Mouse (Mus musculus) intestine, postnatal 0 days (tissue): Measurements from ENCODE around the gene Il1r1. TPM values are rescaled to one million over a fixed set of nuclear protein-coding genes. Genes with fewer than 3 reads are reported as not detected.

Source experiments
- ATAC-seq: fragments of 200-750 bp; cut with Nextera tagmentation; 2 replicates; pipeline ENCODE4 v1.8.0; 2017; ENCODE audit warnings: mild to moderate bottlenecking, moderate TSS enrichment, moderate library complexity
- H3K27ac ChIP-seq: fragments of 300-500 bp; sonication (generic); 2 replicates; pipeline ENCODE4 v1.5.1; 2014; ENCODE audit warnings: mild to moderate bottlenecking, low read depth, low read length, moderate library complexity
- H3K27me3 ChIP-seq: fragments of 300-500 bp; sonication (generic); replicated peaks from 2 replicates; pipeline ENCODE4 v1.6.1; 2014; ENCODE audit warnings: low read length, mixed read lengths; ENCODE audit not compliant: control insufficient read depth, insufficient read depth
- H3K36me3 ChIP-seq: fragments of 300-500 bp; sonication (generic); 2 replicates; pipeline ENCODE4 v1.6.1; 2014; ENCODE audit warnings: mild to moderate bottlenecking, moderate library complexity; ENCODE audit not compliant: control insufficient read depth, insufficient read depth
- H3K4me1 ChIP-seq: fragments of 300-500 bp; sonication (generic); replicated peaks from 2 replicates; pipeline ENCODE4 v1.6.1; 2014; ENCODE audit warnings: antibody characterized with exemption, low read length, mixed read lengths; ENCODE audit not compliant: control insufficient read depth, insufficient read depth
- H3K4me2 ChIP-seq: fragments of 300-500 bp; sonication (generic); replicated peaks from 2 replicates; pipeline ENCODE4 v1.6.1; 2014; ENCODE audit warnings: low read depth, mild to moderate bottlenecking, moderate library complexity
- H3K4me3 ChIP-seq: fragments of 300-500 bp; sonication (generic); 2 replicates; pipeline ENCODE4 v1.5.1; 2014; ENCODE audit warnings: low read depth, low read length
- H3K9ac ChIP-seq: fragments of 300-500 bp; sonication (generic); 2 replicates; pipeline ENCODE4 v1.6.1; 2014; ENCODE audit warnings: mild to moderate bottlenecking, low read depth, low read length
- H3K9me3 ChIP-seq: fragments of 300-500 bp; sonication (generic); 2 replicates; pipeline ENCODE4 v1.6.1; 2016; ENCODE audit warnings: mixed run types; ENCODE audit not compliant: control insufficient read depth
- CTCF ChIP-seq: sonication (generic); IDR thresholded peaks from 2 replicates; pipeline ENCODE4 v1.5.1; 2016; ENCODE audit warnings: low read depth, mild to moderate bottlenecking, control low read depth, antibody characterized with exemption, moderate library complexity
- WGBS: fragments of 180-500 bp; shearing (Covaris S2); extraction: QIAGEN DNeasy Blood & Tissue Kit; methylation state at CpG from one replicate; pipeline ENCODE4 v1.1.7; 2014; 5-methylcytosine and 5-hydroxymethylcytosine counted together
- polyA plus RNA-seq: library from polyadenylated mRNA; unstranded; fragments of >200 nt; fragmentation: Nextera tagmentation; extraction: Ambion mirVana; gene quantifications from 2 replicates; pipeline ENCODE4 v1.2.1, GENCODE M21; 2015

The Il1r1 gene
- polyA plus RNA-seq, 1 experiment from 2014 or later = 5.9 TPM

- H3K27me3 ChIP-seq = no peaks in the 10 kb centered on the region
- no peaks in the 10 kb centered on the region for H3K9me3 ChIP-seq
- no peak overlapping the region for H3K27ac ChIP-seq
- no peak for TF ChIP-seq CTCF
- ATAC-seq = no peak
- H3K36me3 ChIP-seq = no peaks in the 10 kb centered on the region
- WGBS = 59% methylated on average over 4 of the region's 4 CpGs
- H3K4me1 ChIP-seq = no peaks in the 10 kb centered on the region
- H3K4me2 ChIP-seq = no peak overlapping the region
- no peak overlapping the region for H3K9ac ChIP-seq
- H3K4me3 ChIP-seq = no peak overlapping the region
Measured at GRCm38 (mm10) chr1:40277944-40278343, 53.1 kb downstream of the Il1r1 start.

- no peaks in the 10 kb centered on the region for H3K27me3 ChIP-seq
- H3K27ac ChIP-seq = no peak overlapping the region
- no peak overlapping the region for H3K9ac ChIP-seq
- TF ChIP-seq CTCF = no peak
- H3K4me3 ChIP-seq = no peak overlapping the region
- 90% methylated on average over 2 of the region's 2 CpGs for WGBS
- H3K4me2 ChIP-seq = no peak overlapping the region
- ATAC-seq = no peak
- H3K4me1 ChIP-seq = no peaks in the 10 kb centered on the region
- no peaks in the 10 kb centered on the region for H3K9me3 ChIP-seq
- H3K36me3 ChIP-seq = no peaks in the 10 kb centered on the region
Measured at GRCm38 (mm10) chr1:40278720-40279119, 53.8 kb downstream of the Il1r1 start.

- Histone ChIP-seq H3K27ac (no peak overlapping the region), H3K4me3 (no peak overlapping the region), H3K9ac (no peak overlapping the region), H3K4me2 (no peak overlapping the region), H3K9me3 (no peaks in the 10 kb centered on the region), H3K27me3 (no peaks in the 10 kb centered on the region), H3K36me3 (no peaks in the 10 kb centered on the region), H3K4me1 (no peaks in the 10 kb centered on the region)
- TF ChIP-seq CTCF = no peak
- WGBS = 48% methylated on average over 11 of the region's 11 CpGs
- ATAC-seq = 0 out of 2 replicates have a peak, but pooled peaks have one; percentile 41
Measured at GRCm38 (mm10) chr1:40279182-40279743, 54.4 kb downstream of the Il1r1 start.

- Histone ChIP-seq H3K27me3 (no peaks in the 10 kb centered on the region), H3K4me3 (no peak overlapping the region), H3K4me1 (no peaks in the 10 kb centered on the region), H3K27ac (no peak overlapping the region), H3K9me3 (no peaks in the 10 kb centered on the region), H3K36me3 (no peaks in the 10 kb centered on the region), H3K9ac (no peak overlapping the region), H3K4me2 (no peak overlapping the region)
- ATAC-seq = no peak
- WGBS = 74% methylated on average over 4 of the region's 4 CpGs
- no peak for TF ChIP-seq CTCF
Measured at GRCm38 (mm10) chr1:40281950-40282349, 57.1 kb downstream of the Il1r1 start.

GRCm38 (mm10) chr1:40282394-40282793 lies 57.5 kb downstream of the Il1r1 start:
- H3K36me3 ChIP-seq = no peaks in the 10 kb centered on the region
- H3K9ac ChIP-seq = no peak overlapping the region
- H3K4me3 ChIP-seq = no peak overlapping the region
- H3K4me2 ChIP-seq = no peak overlapping the region
- H3K4me1 ChIP-seq = no peaks in the 10 kb centered on the region
- 93% methylated on average over 3 of the region's 3 CpGs for WGBS
- ATAC-seq = no peak
- H3K27ac ChIP-seq = no peak overlapping the region
- no peaks in the 10 kb centered on the region for H3K9me3 ChIP-seq
- TF ChIP-seq CTCF = no peak
- no peaks in the 10 kb centered on the region for H3K27me3 ChIP-seq

- H3K36me3 ChIP-seq = no peaks in the 10 kb centered on the region
- H3K4me2 ChIP-seq = no peak overlapping the region
- no peak for TF ChIP-seq CTCF
- no peaks in the 10 kb centered on the region for H3K4me1 ChIP-seq
- H3K9ac ChIP-seq = no peak overlapping the region
- no peak overlapping the region for H3K4me3 ChIP-seq
- H3K9me3 ChIP-seq = no peaks in the 10 kb centered on the region
- 63% methylated on average over 5 of the region's 5 CpGs for WGBS
- H3K27me3 ChIP-seq = no peaks in the 10 kb centered on the region
- ATAC-seq = no peak
- H3K27ac ChIP-seq = no peak overlapping the region
Measured at GRCm38 (mm10) chr1:40283995-40284394, 59.1 kb downstream of the Il1r1 start.
